Mouse (Mus musculus) testis, adult 2 months (tissue): Measurements from ENCODE around the gene Cracr2b. TPM values are rescaled to one million over a fixed set of nuclear protein-coding genes. Genes with fewer than 3 reads are reported as not detected.
"Not testable (repeated sequence)": the region's sequence is repeated elsewhere in the genome, so short reads cannot be mapped to it uniquely, and the experiment has no call there.

Source experiments
- H3K27ac ChIP-seq: fragments of 200-500 bp; 2 replicates; pipeline ENCODE4 v1.5.1; 2012; ENCODE audit warnings: low read depth, low read length; ENCODE audit not compliant: control insufficient read depth, insufficient read depth
- H3K27me3 ChIP-seq: fragments of 200-500 bp; 2 replicates; pipeline ENCODE4 v1.6.1; 2012; ENCODE audit warnings: mild to moderate bottlenecking, low read length, moderate library complexity; ENCODE audit not compliant: control insufficient read depth, insufficient read depth
- H3K36me3 ChIP-seq: fragments of 200-500 bp; 2 replicates; pipeline ENCODE4 v1.6.1; 2012; ENCODE audit warnings: mild to moderate bottlenecking, low read length; ENCODE audit not compliant: control insufficient read depth, insufficient read depth
- H3K4me1 ChIP-seq: fragments of 200-500 bp; 2 replicates; pipeline ENCODE4 v1.6.1; 2012; ENCODE audit warnings: low read length; ENCODE audit not compliant: control insufficient read depth, insufficient read depth
- H3K4me3 ChIP-seq: fragments of 200-500 bp; 2 replicates; pipeline ENCODE4 v1.5.1; 2012; ENCODE audit warnings: low read depth, mild to moderate bottlenecking, low read length, moderate library complexity, mixed read lengths; ENCODE audit not compliant: control insufficient read depth
- CTCF ChIP-seq: fragments of 200-500 bp; IDR thresholded peaks from 2 replicates; pipeline ENCODE4 v1.5.1; 2012; ENCODE audit warnings: low read depth, mild to moderate bottlenecking, inconsistent platforms, low read length, moderate library complexity; ENCODE audit not compliant: control insufficient read depth, insufficient read depth, insufficient replicate concordance
- POLR2A ChIP-seq: fragments of 200-500 bp; IDR thresholded peaks from 2 replicates; pipeline ENCODE4 v1.6.1; 2012; ENCODE audit warnings: low read depth, mild to moderate bottlenecking, inconsistent platforms, low read length, moderate library complexity; ENCODE audit not compliant: control insufficient read depth
- polyA plus RNA-seq: library from polyadenylated mRNA; depleted of rRNA; stranded (reverse); fragments of >200 nt; gene quantifications from 2 replicates; pipeline ENCODE4 v1.2.3, GENCODE M21; 2012

Cracr2b gene
- polyA plus RNA-seq, 1 experiment: 2.1 TPM

GRCm38 (mm10) chr7:141439811-141440210 is 21.1 kb upstream of the Cracr2b start:
- Histone ChIP-seq H3K27ac (no peak overlapping the region), H3K4me3 (no peak overlapping the region), H3K4me1 (peaks cover 12% of the 10 kb centered on the region), H3K36me3 (no peaks in the 10 kb centered on the region), H3K27me3 (no peaks in the 10 kb centered on the region)
- TF ChIP-seq POLR2A (no peak), CTCF (no peak)

GRCm38 (mm10) chr7:141440613-141441012 is 20.3 kb upstream of the Cracr2b start:
- Histone ChIP-seq H3K27ac (no peak overlapping the region), H3K27me3 (no peaks in the 10 kb centered on the region), H3K4me1 (peaks cover 12% of the 10 kb centered on the region), H3K4me3 (no peak overlapping the region), H3K36me3 (no peaks in the 10 kb centered on the region)
- peak; percentile 50; the same call in 1 of the 2 replicates for TF ChIP-seq CTCF
- no peak for TF ChIP-seq POLR2A

GRCm38 (mm10) chr7:141441460-141441859 is 19.4 kb upstream of the Cracr2b start:
- peaks cover 12% of the 10 kb centered on the region for H3K4me1 ChIP-seq
- TF ChIP-seq POLR2A (no peak), CTCF (no peak)
- no peaks in the 10 kb centered on the region for H3K36me3 ChIP-seq
- H3K27me3 ChIP-seq: no peaks in the 10 kb centered on the region
- H3K27ac ChIP-seq: no peak overlapping the region
- H3K4me3 ChIP-seq: no peak overlapping the region

- Histone ChIP-seq H3K4me1 (peaks cover 12% of the 10 kb centered on the region), H3K36me3 (no peaks in the 10 kb centered on the region), H3K27ac (no peak overlapping the region), H3K27me3 (no peaks in the 10 kb centered on the region), H3K4me3 (no peak overlapping the region)
- no peak for TF ChIP-seq POLR2A
- TF ChIP-seq CTCF: no peak
Measured at GRCm38 (mm10) chr7:141442199-141442598, 18.7 kb upstream of the Cracr2b start.

- TF ChIP-seq CTCF: no peak
- Histone ChIP-seq H3K4me1 (peaks cover 9% of the 10 kb centered on the region), H3K36me3 (no peaks in the 10 kb centered on the region)
Measured at GRCm38 (mm10) chr7:141443081-141443821, 17.6 kb upstream of the Cracr2b start.

GRCm38 (mm10) chr7:141443828-141444237 is 17.1 kb upstream of the Cracr2b start, which contains the start of gene Pidd1:
TSS of gene Pidd1 (minus strand) at chr7:141444025.
- Histone ChIP-seq H3K27ac (no peak within 1 kb of the TSS), H3K4me1 (peaks cover 12% of the 10 kb centered on the region), H3K4me3 (peak within 1 kb of the TSS; percentile 44), H3K27me3 (no peaks in the 10 kb centered on the region), H3K36me3 (no peaks in the 10 kb centered on the region)
- TF ChIP-seq CTCF (no peak), POLR2A (no peak)

More at GRCm38 (mm10) chr7:141443081-141443821, 17.6 kb upstream of the Cracr2b start:
- Histone ChIP-seq H3K27me3 (no peaks in the 10 kb centered on the region), H3K27ac (no peak overlapping the region), H3K4me3 (peak overlapping the region; percentile 44)

- H3K4me1 ChIP-seq: peaks cover 12% of the 10 kb centered on the region
Measured at GRCm38 (mm10) chr7:141446374-141446773, 14.5 kb upstream of the Cracr2b start.

More at GRCm38 (mm10) chr7:141446374-141446773, 14.5 kb upstream of the Cracr2b start:
- not testable (repeated sequence) for H3K27ac ChIP-seq, H3K4me3 ChIP-seq, H3K36me3 ChIP-seq, H3K27me3 ChIP-seq
